Mouse (Mus musculus) C2C12 (cell line): ENCODE data around the gene Zfp239. TPM values are rescaled to one million over a fixed set of nuclear protein-coding genes. Genes with fewer than 3 reads are reported as not detected.

Experiments used
- H3K27me3 ChIP-seq: one replicate; pipeline ENCODE4 v1.6.1; 2011; ENCODE audit not compliant: control insufficient read depth, insufficient read depth, insufficient read length
- H3K36me3 ChIP-seq: one replicate; pipeline ENCODE4 v1.6.1; 2011; ENCODE audit not compliant: control insufficient read depth, insufficient read depth
- H3K4me3 ChIP-seq: one replicate; pipeline ENCODE4 v1.5.1; 2011; ENCODE audit warnings: mild to moderate bottlenecking, control low read depth; ENCODE audit not compliant: poor library complexity, insufficient read depth, severe bottlenecking
- H3K79me2 ChIP-seq: one replicate; pipeline ENCODE4 v1.6.1; 2011; ENCODE audit not compliant: control insufficient read depth, insufficient read depth
- H3K79me3 ChIP-seq: one replicate; pipeline ENCODE4 v1.6.1; 2011; ENCODE audit warnings: low read depth, control low read depth
- H3ac ChIP-seq: one replicate; pipeline ENCODE3; 2011; ENCODE audit warnings: low read depth; ENCODE audit not compliant: control insufficient read depth, insufficient read length
- CEBPB ChIP-seq: IDR thresholded peaks from one replicate; pipeline ENCODE4 v1.6.1; 2011; ENCODE audit warnings: low read depth, mild to moderate bottlenecking, control low read depth, moderate library complexity
- CTCF ChIP-seq: IDR thresholded peaks from one replicate; pipeline ENCODE4 v1.5.1; 2011; ENCODE audit not compliant: control insufficient read depth, insufficient read depth, insufficient read length
- FOSL1 ChIP-seq: IDR thresholded peaks from one replicate; pipeline ENCODE4 v1.8.0; 2011; ENCODE audit warnings: mild to moderate bottlenecking, low read length; ENCODE audit not compliant: poor library complexity, insufficient read depth, severe bottlenecking
- MAX ChIP-seq: IDR thresholded peaks from one replicate; pipeline ENCODE4 v1.6.1; 2011; ENCODE audit warnings: mild to moderate bottlenecking, control low read depth
- MYOD1 ChIP-seq: IDR thresholded peaks from one replicate; pipeline ENCODE4 v1.6.1; 2011; ENCODE audit warnings: low read depth; ENCODE audit not compliant: control insufficient read depth, insufficient read length
- MYOG ChIP-seq: IDR thresholded peaks from one replicate; pipeline ENCODE4 v1.6.1; 2011; ENCODE audit not compliant: control insufficient read depth, insufficient read length; ENCODE audit errors: extremely low read depth
- USF1 ChIP-seq: IDR thresholded peaks from one replicate; pipeline ENCODE4 v1.6.1; 2011; ENCODE audit warnings: low read depth, mild to moderate bottlenecking, control low read depth, moderate library complexity
- polyA plus RNA-seq: library from polyadenylated mRNA; unstranded; fragments of >200 nt; fragmentation: generic; extraction: Trizol; gene quantifications from one replicate; pipeline ENCODE4 v1.2.1, GENCODE M21; 2012; ENCODE audit warnings: missing spikeins

Zfp239 gene
- polyA plus RNA-seq, 1 experiment: 4.4 TPM

- peaks cover 100% of the 10 kb centered on the region for H3K79me2 ChIP-seq
- peaks cover 95% of the 10 kb centered on the region for H3K79me3 ChIP-seq
- TF ChIP-seq USF1 (peak; percentile 72), MYOD1 (no peak), CTCF (no peak), FOSL1 (no peak), MAX (peak; percentile 44)
- H3ac ChIP-seq: peak overlapping the region; percentile 91
- H3K36me3 ChIP-seq: peaks cover 76% of the 10 kb centered on the region
- peak overlapping the region; percentile 79 for H3K4me3 ChIP-seq
- no peaks in the 10 kb centered on the region for H3K27me3 ChIP-seq
These were observed 55.0 kb downstream of the Zfp239 start for GRCm38 (mm10) chr6:117916737-117917426.

- Histone ChIP-seq H3K27me3 (no peaks in the 10 kb centered on the region), H3K79me3 (peaks cover 95% of the 10 kb centered on the region), H3K36me3 (peaks cover 76% of the 10 kb centered on the region), H3K4me3 (peak overlapping the region; percentile 79), H3K79me2 (peaks cover 100% of the 10 kb centered on the region), H3ac (peak overlapping the region; percentile 91)
- TF ChIP-seq CTCF (no peak), USF1 (no peak), CEBPB (no peak), MYOG (no peak), MYOD1 (no peak), MAX (no peak)
These were observed 55.7 kb downstream of the Zfp239 start for GRCm38 (mm10) chr6:117917576-117917975.

GRCm38 (mm10) chr6:117918043-117918442, 56.1 kb downstream of the Zfp239 start:
- no peaks in the 10 kb centered on the region for H3K27me3 ChIP-seq
- H3K36me3 ChIP-seq: peaks cover 78% of the 10 kb centered on the region
- H3K4me3 ChIP-seq: peak overlapping the region; percentile 79
- H3K79me2 ChIP-seq: peaks cover 100% of the 10 kb centered on the region
- H3K79me3 ChIP-seq: peaks cover 94% of the 10 kb centered on the region
- peak overlapping the region; percentile 72 for H3ac ChIP-seq
- TF ChIP-seq MYOG (no peak), CEBPB (no peak), FOSL1 (no peak), USF1 (no peak)

- peaks cover 69% of the 10 kb centered on the region for H3K36me3 ChIP-seq
- H3ac ChIP-seq: no peak overlapping the region
- peaks cover 83% of the 10 kb centered on the region for H3K79me2 ChIP-seq
- no peak overlapping the region for H3K4me3 ChIP-seq
- H3K79me3 ChIP-seq: peaks cover 75% of the 10 kb centered on the region
- no peaks in the 10 kb centered on the region for H3K27me3 ChIP-seq
- TF ChIP-seq CTCF: no peak
- no peak for TF ChIP-seq CEBPB
These were observed 59.0 kb downstream of the Zfp239 start for GRCm38 (mm10) chr6:117920659-117921640.

GRCm38 (mm10) chr6:117922041-117922440, 60.1 kb downstream of the Zfp239 start:
- H3K4me3 ChIP-seq: no peak overlapping the region
- TF ChIP-seq FOSL1 (no peak), CTCF (no peak), CEBPB (no peak), MYOD1 (no peak), MYOG (no peak), USF1 (no peak), MAX (no peak)
- H3ac ChIP-seq: no peak overlapping the region
- peaks cover 80% of the 10 kb centered on the region for H3K36me3 ChIP-seq
- H3K79me3 ChIP-seq: peaks cover 70% of the 10 kb centered on the region
- H3K27me3 ChIP-seq: no peaks in the 10 kb centered on the region
- H3K79me2 ChIP-seq: peaks cover 82% of the 10 kb centered on the region

Other genes with a start within 250 kb of the Zfp239 start
- gene Zfp637, start 20.9 kb upstream of the Zfp239 start, polyA plus RNA-seq: 53.2 TPM
- 374 TPM for gene Hnrnpf, start 38.2 kb downstream of the Zfp239 start, polyA plus RNA-seq
- gene Fxyd4, start 75.6 kb downstream of the Zfp239 start, polyA plus RNA-seq: 0.75 TPM
- 0.09 TPM for gene Rasgef1a, start 149.3 kb downstream of the Zfp239 start, polyA plus RNA-seq